Mouse (Mus musculus) MEL (cell line): ENCODE data around the gene Dlk2.

Experiments
- CTCF ChIP-seq, 3 experiments: IDR thresholded peaks in 2 of 3; conservative IDR thresholded peaks in 1 of 3; 2 replicates each; pipeline ENCODE4 v1.5.1; 2011 to 2012; ENCODE audit warnings: low read length in 3 of 3, low read depth in 2 of 3, mild to moderate bottlenecking in 2 of 3, improper control_type of control experiment in 1 of 3, inconsistent platforms in 1 of 3, mixed read lengths in 1 of 3, moderate library complexity in 1 of 3; ENCODE audit not compliant: control insufficient read depth in 1 of 3, insufficient read depth in 1 of 3, poor library complexity in 1 of 3, severe bottlenecking in 1 of 3
- E2F4 ChIP-seq: IDR thresholded peaks from 2 replicates; pipeline ENCODE4 v1.6.1; 2011; ENCODE audit warnings: low read depth, low read length, improper control_type of control experiment, borderline replicate concordance
- EP300 ChIP-seq, 2 experiments: IDR thresholded peaks; 2 replicates each; pipeline ENCODE4 v1.6.1; 2011; ENCODE audit warnings: improper control_type of control experiment in 2 of 2, low read length in 2 of 2, low read depth in 1 of 2, mild to moderate bottlenecking in 1 of 2
- GATA1 ChIP-seq: IDR thresholded peaks from 2 replicates; pipeline ENCODE4 v1.6.1; 2011; ENCODE audit warnings: low read depth, low read length, improper control_type of control experiment
- MYB ChIP-seq: IDR thresholded peaks from 2 replicates; pipeline ENCODE4 v1.6.1; 2011; ENCODE audit warnings: mild to moderate bottlenecking, low read depth, low read length, improper control_type of control experiment
- POLR2A ChIP-seq, 2 experiments: IDR thresholded peaks; 2 replicates each; pipeline ENCODE4 v1.6.1; 2011 to 2012; ENCODE audit warnings: low read length in 2 of 2, mild to moderate bottlenecking in 2 of 2, control low read depth in 1 of 2, improper control_type of control experiment in 1 of 2, low read depth in 1 of 2, moderate library complexity in 1 of 2; ENCODE audit not compliant: control insufficient read depth in 1 of 2, insufficient read depth in 1 of 2, poor library complexity in 1 of 2
- TAL1 ChIP-seq: IDR thresholded peaks from 2 replicates; pipeline ENCODE4 v1.6.1; 2012; ENCODE audit warnings: mild to moderate bottlenecking, inconsistent platforms, low read length, moderate library complexity, mixed read lengths
- TBP ChIP-seq: IDR thresholded peaks from 2 replicates; pipeline ENCODE4 v1.8.0; 2011; ENCODE audit warnings: low read depth, low read length, improper control_type of control experiment
- UBTF ChIP-seq: IDR thresholded peaks from 2 replicates; pipeline ENCODE4 v1.6.1; 2012; ENCODE audit warnings: low read depth, mild to moderate bottlenecking, inconsistent platforms, low read length, improper control_type of control experiment, moderate library complexity, borderline replicate concordance; ENCODE audit not compliant: insufficient read depth
- USF1 ChIP-seq: IDR thresholded peaks from 2 replicates; pipeline ENCODE4 v1.6.1; 2014; ENCODE audit warnings: low read depth, mild to moderate bottlenecking, inconsistent platforms, low read length, improper control_type of control experiment, moderate library complexity
- ZNF384 ChIP-seq: IDR thresholded peaks from 2 replicates; pipeline ENCODE4 v1.6.1; 2012; ENCODE audit warnings: low read depth, mild to moderate bottlenecking, inconsistent platforms, low read length, improper control_type of control experiment

DNA sequence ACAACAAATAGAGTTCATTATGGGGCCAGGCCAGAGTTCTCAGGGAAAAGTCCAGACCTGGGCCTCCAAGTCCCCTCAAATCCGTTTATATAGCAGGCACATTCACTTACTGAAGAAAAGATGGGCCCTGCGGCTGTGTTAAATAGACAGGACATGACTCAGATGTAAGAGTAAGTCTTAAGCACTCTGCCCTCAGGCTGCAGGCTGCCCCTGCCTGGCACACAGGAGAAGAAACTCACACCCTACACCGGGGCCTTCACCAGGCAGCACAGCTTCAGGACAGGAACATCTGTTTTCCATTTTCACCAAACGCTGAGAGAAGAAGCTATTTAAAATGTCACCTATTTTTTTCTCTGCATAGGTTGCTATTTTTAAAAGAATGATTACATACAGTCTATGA is 19.6 kb upstream of the Dlk2 start:
- TF ChIP-seq POLR2A (IDR thresholded peaks at IDR 0.05; ENCODE audit: control insufficient read depth in 1 of 2, insufficient read depth in 1 of 2, low read depth in 1 of 2, low read length in 2 of 2, poor library complexity in 1 of 2) (no peak), USF1 (no peak), EP300 (IDR thresholded peaks at IDR 0.05; ENCODE audit: low read depth in 1 of 2, low read length in 2 of 2) (no peak), GATA1 (no peak), CTCF (IDR thresholded peaks at IDR 0.05 in 2 of 3, conservative IDR thresholded peaks at IDR 0.05 in 1 of 3; ENCODE audit: control insufficient read depth in 1 of 3, insufficient read depth in 1 of 3, low read depth in 2 of 3, low read length in 3 of 3, poor library complexity in 1 of 3, severe bottlenecking in 1 of 3) (no peak), TAL1 (no peak), MYB (no peak), ZNF384 (no peak), UBTF (no peak), TBP (no peak), E2F4 (no peak)
